Mouse (Mus musculus) midbrain, embryonic 11.5 days (tissue): ENCODE measurements around the gene Gm20767. TPM values are rescaled to one million over a fixed set of nuclear protein-coding genes. Genes with fewer than 3 reads are reported as not detected.
"Not testable (repeated sequence)": the region's sequence is repeated elsewhere in the genome, so short reads cannot be mapped to it uniquely, and the experiment has no call there.

Experiments
- ATAC-seq: fragments of 200-750 bp; cut with Nextera tagmentation; 2 replicates; pipeline ENCODE4 v1.8.0; 2017; ENCODE audit warnings: moderate TSS enrichment, moderate library complexity; ENCODE audit not compliant: low FRiP score
- DNase-seq: peaks from one replicate; pipeline ENCODE4 v3.0.0; 2015; ENCODE audit warnings: low spot score; ENCODE audit errors: missing footprints
- H3K27ac ChIP-seq: fragments of 300-500 bp; sonication (generic); 2 replicates; pipeline ENCODE4 v1.5.1; 2014; ENCODE audit warnings: low read depth, low read length
- H3K27me3 ChIP-seq: fragments of 300-500 bp; sonication (generic); 2 replicates; pipeline ENCODE4 v1.6.1; 2014; ENCODE audit warnings: mild to moderate bottlenecking, low read length, moderate library complexity, mixed read lengths; ENCODE audit not compliant: control insufficient read depth, insufficient read depth
- H3K36me3 ChIP-seq: fragments of 300-500 bp; sonication (generic); 2 replicates; pipeline ENCODE4 v1.6.1; 2014; ENCODE audit warnings: mild to moderate bottlenecking, low read length, moderate library complexity, mixed read lengths; ENCODE audit not compliant: control insufficient read depth, insufficient read depth
- H3K4me1 ChIP-seq: fragments of 300-500 bp; sonication (generic); 2 replicates; pipeline ENCODE4 v1.6.1; 2014; ENCODE audit warnings: low read length; ENCODE audit not compliant: control insufficient read depth, insufficient read depth
- H3K4me2 ChIP-seq: fragments of 300-500 bp; sonication (generic); 2 replicates; pipeline ENCODE4 v1.6.1; 2014; ENCODE audit warnings: mild to moderate bottlenecking, moderate library complexity
- H3K4me3 ChIP-seq: fragments of 300-500 bp; sonication (generic); 2 replicates; pipeline ENCODE4 v1.5.1; 2014; ENCODE audit warnings: low read depth, low read length
- H3K9ac ChIP-seq: fragments of 300-500 bp; sonication (generic); 2 replicates; pipeline ENCODE4 v1.6.1; 2014; ENCODE audit warnings: low read length
- H3K9me3 ChIP-seq: fragments of 300-500 bp; sonication (generic); 2 replicates; pipeline ENCODE4 v1.6.1; 2016; ENCODE audit warnings: low read length; ENCODE audit not compliant: control insufficient read depth
- WGBS: fragments of 180-500 bp; shearing (Covaris S2); extraction: QIAGEN DNeasy Blood & Tissue Kit; methylation state at CpG from one replicate; pipeline ENCODE4 v1.1.7; 2014; 5-methylcytosine and 5-hydroxymethylcytosine counted together
- polyA plus RNA-seq: library from polyadenylated mRNA; unstranded; fragments of >200 nt; fragmentation: Nextera tagmentation; extraction: Ambion mirVana; gene quantifications from 2 replicates; pipeline ENCODE4 v1.2.1, GENCODE M21; 2014

The Gm20767 gene
- polyA plus RNA-seq, 1 experiment from 2014 or later = not detected

- not testable (repeated sequence) for H3K4me3 ChIP-seq, ATAC-seq, H3K27ac ChIP-seq, H3K9ac ChIP-seq, H3K4me2 ChIP-seq, H3K4me1 ChIP-seq, H3K9me3 ChIP-seq, DNase-seq, H3K36me3 ChIP-seq, H3K27me3 ChIP-seq
- WGBS = 74% methylated on average over 3 of the region's 3 CpGs
Measured at GRCm38 (mm10) chr13:120150589-120150988, 10.5 kb downstream of the Gm20767 start.

DNA sequence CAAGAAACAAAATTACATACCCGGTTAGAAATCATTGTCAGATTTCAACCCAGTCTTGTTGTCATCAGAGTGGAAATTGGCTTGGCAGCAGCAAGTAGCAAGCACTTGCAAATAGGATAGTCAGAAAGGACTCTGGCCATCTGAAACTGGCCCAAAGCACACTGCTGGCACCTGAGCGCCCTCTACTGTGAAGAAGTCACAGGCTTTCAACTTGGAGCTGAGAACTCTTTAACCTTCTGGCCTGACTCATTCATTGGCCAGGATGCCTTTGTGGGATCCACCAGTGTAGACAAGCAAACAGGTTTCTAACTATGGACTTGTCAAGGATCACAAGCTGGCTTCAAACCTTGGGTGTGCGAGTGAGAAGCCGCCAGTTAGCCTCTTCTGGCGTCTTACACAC, 28.3 kb downstream of the Gm20767 start:
- not testable (repeated sequence) for DNase-seq, H3K9ac ChIP-seq, H3K9me3 ChIP-seq, H3K4me3 ChIP-seq, H3K27me3 ChIP-seq, H3K36me3 ChIP-seq, H3K4me1 ChIP-seq, H3K27ac ChIP-seq, H3K4me2 ChIP-seq, ATAC-seq
- 55% methylated on average over 5 of the region's 5 CpGs for WGBS

- H3K4me1 ChIP-seq, H3K9ac ChIP-seq, ATAC-seq, H3K4me3 ChIP-seq, H3K27ac ChIP-seq, H3K4me2 ChIP-seq, H3K27me3 ChIP-seq, H3K36me3 ChIP-seq, DNase-seq, H3K9me3 ChIP-seq: not testable (repeated sequence)
- 68% methylated on average over 4 of the region's 4 CpGs for WGBS
Measured at GRCm38 (mm10) chr13:120172133-120172532, 32.1 kb downstream of the Gm20767 start, which contains the start of gene Gm21818. Gm21818 (plus strand) TSS chr13:120172433.

GRCm38 (mm10) chr13:120196189-120196821, 56.3 kb downstream of the Gm20767 start:
- not testable (repeated sequence) for H3K4me3 ChIP-seq, DNase-seq, H3K36me3 ChIP-seq, H3K4me1 ChIP-seq, H3K4me2 ChIP-seq, H3K27ac ChIP-seq, H3K9me3 ChIP-seq, H3K9ac ChIP-seq, H3K27me3 ChIP-seq, ATAC-seq
- 86% methylated on average over 7 of the region's 8 CpGs for WGBS

Other genes starting within 250 kb of the Gm20767 start
- gene Tcstv1, start 245.5 kb upstream of the Gm20767 start, polyA plus RNA-seq = not detected in 2 replicates
- gene Gm21761, start 211.0 kb upstream of the Gm20767 start, polyA plus RNA-seq = not detected in 2 replicates
- not detected in 2 replicates for gene B020031M17Rik, start 189.4 kb upstream of the Gm20767 start, polyA plus RNA-seq
- gene Gm36079, start 113.2 kb upstream of the Gm20767 start, polyA plus RNA-seq = not detected in 2 replicates
- gene Gm21188, start 88.1 kb upstream of the Gm20767 start, polyA plus RNA-seq = not detected in 2 replicates
- not detected in 2 replicates for gene Gm21818, start 32.2 kb downstream of the Gm20767 start, polyA plus RNA-seq
- not detected in 2 replicates for gene Gm21762, start 75.7 kb downstream of the Gm20767 start, polyA plus RNA-seq
- not detected in 2 replicates for gene Gm21731, start 98.9 kb downstream of the Gm20767 start, polyA plus RNA-seq
- gene AF067061, start 122.9 kb downstream of the Gm20767 start, polyA plus RNA-seq = not detected in 2 replicates
- gene BC147527, start 160.1 kb downstream of the Gm20767 start, polyA plus RNA-seq = 0.26 TPM in 1 of 2 replicates, not detected in the other
- not detected in 2 replicates for gene Tcstv3, start 176.6 kb downstream of the Gm20767 start, polyA plus RNA-seq